In genomic region chr5:92205184-92205583, GRCm38 (mm10) we compare ENCODE assay signal across 15 mouse cellular contexts. TPM values are rescaled to one million over a fixed set of nuclear protein-coding genes. Genes with fewer than 3 reads are reported as not detected.
DNase-seq lines count a peak whose midpoint lies in the region; ATAC-seq and TF ChIP-seq lines count a peak whose summit lies in the region.
"Had no signal": no experiment of that assay in that cellular context is flagged by ENCODE, and none has a peak within 500 bp of the region (broad histone marks: within the 10 kb centered on the region; RNA-seq: fewer than 3 reads in every experiment).

No protein-coding gene starts in this region.

- no peak for TF ChIP-seq CTCF in MEL (IDR thresholded peaks at IDR 0.05 in 2 of 3, conservative IDR thresholded peaks at IDR 0.05 in 1 of 3; ENCODE audit: control insufficient read depth in 1 of 3, insufficient read depth in 1 of 3, low read depth in 2 of 3, low read length in 3 of 3, poor library complexity in 1 of 3, severe bottlenecking in 1 of 3)

- no peak for TF ChIP-seq RAD21 in MEL (IDR thresholded peaks at IDR 0.05; ENCODE audit: low read depth, low read length)

- peak; percentile 77 to 84 for TF ChIP-seq EP300 in MEL (IDR thresholded peaks at IDR 0.05; ENCODE audit: low read depth in 1 of 2, low read length in 2 of 2)

- peak overlapping the region; percentile 36; the same call in 1 of the 2 replicates for H3K9ac ChIP-seq in MEL (ENCODE audit: control insufficient read depth, low read depth, low read length, poor library complexity, severe bottlenecking)
- H3K9ac ChIP-seq: embryonic facial prominence, embryonic 15.5 days; forebrain, embryonic 15.5 days had no signal

- H3K27ac ChIP-seq in MEL (ENCODE audit: control insufficient read depth, low read depth, low read length): peak overlapping the region; percentile 73
- H3K27ac ChIP-seq: embryonic facial prominence, embryonic 15.5 days; forebrain, embryonic 15.5 days had no signal

- no peak for TF ChIP-seq POLR2A in MEL (IDR thresholded peaks at IDR 0.05; ENCODE audit: control insufficient read depth in 1 of 2, insufficient read depth in 1 of 2, low read depth in 1 of 2, low read length in 2 of 2, poor library complexity in 1 of 2)

- H3K4me1 ChIP-seq in MEL (ENCODE audit: control insufficient read depth in 1 of 2, insufficient read depth in 2 of 2, low read length in 2 of 2): peaks cover 22 to 24% of the 10 kb centered on the region in 2 experiments
- H3K4me1 ChIP-seq: embryonic facial prominence, embryonic 15.5 days; forebrain, embryonic 15.5 days had no signal

- peak; percentile 51 for ATAC-seq in megakaryocyte, adult 5-6 weeks (ENCODE audit: poor library complexity, severe bottlenecking)
- ATAC-seq: forebrain, embryonic 15.5 days had no signal

- peak overlapping the region; percentile 9 to 15; a peak in 3 of 4 replicates for H3K4me3 ChIP-seq in MEL (ENCODE audit: control insufficient read depth in 1 of 2, insufficient read depth in 1 of 2, low read depth in 2 of 2, low read length in 2 of 2)
- H3K4me3 ChIP-seq: embryonic facial prominence, embryonic 15.5 days; forebrain, embryonic 15.5 days had no signal

- H3K27me3 ChIP-seq in MEL (ENCODE audit: control insufficient read depth in 1 of 2, insufficient read depth in 2 of 2, low read length in 2 of 2): no peaks in the 10 kb centered on the region
- H3K27me3 ChIP-seq: embryonic facial prominence, embryonic 15.5 days; forebrain, embryonic 15.5 days had no signal

- H3K36me3 ChIP-seq in MEL (ENCODE audit: control insufficient read depth in 1 of 2, insufficient read depth in 2 of 2, low read length in 2 of 2): peaks cover 5 to 25% of the 10 kb centered on the region in 2 experiments

- DNase-seq in 416B (ENCODE audit: low read depth): peak; percentile 33
- DNase-seq in MEL (ENCODE audit: low read depth, low spot score): peak; percentile 88
- DNase-seq in kidney, adult 18-20 months: peak; percentile 46
- no peak for DNase-seq in adrenal gland, postnatal 10 days
- DNase-seq in right cerebral cortex, postnatal 25 days: no peak
- DNase-seq in spleen, adult 12 weeks (ENCODE audit: low spot score): no peak
- DNase-seq: cerebellum, postnatal 14 days; heart, postnatal 14 days; thymus, postnatal 4 days had no signal

- H3K79me2 ChIP-seq in MEL (ENCODE audit: control insufficient read depth, insufficient read depth, low read length, poor library complexity): no peaks in the 10 kb centered on the region

- H3K9me3 ChIP-seq in MEL (replicated peaks; ENCODE audit: insufficient read depth, low read length): no peaks in the 10 kb centered on the region
- H3K9me3 ChIP-seq: embryonic facial prominence, embryonic 15.5 days; forebrain, embryonic 15.5 days had no signal

TF ChIP-seq in MEL, 35 proteins besides CTCF, POLR2A, EP300 and RAD21:
- TF ChIP-seq USF1 (IDR thresholded peaks at IDR 0.05; ENCODE audit: low read depth, low read length) (no peak), SIN3A (IDR thresholded peaks at IDR 0.05; ENCODE audit: low read length) (no peak), ZMIZ1 (IDR thresholded peaks at IDR 0.05; ENCODE audit: low read depth, low read length) (no peak), UBTF (IDR thresholded peaks at IDR 0.05; ENCODE audit: borderline replicate concordance, insufficient read depth, low read depth, low read length) (no peak), GATA1 (IDR thresholded peaks at IDR 0.05; ENCODE audit: low read depth, low read length) (peak; percentile 17; the same call in 1 of the 2 replicates), MXI1 (IDR thresholded peaks at IDR 0.05; ENCODE audit: low read depth, low read length) (no peak), MYC (IDR thresholded peaks at IDR 0.05; ENCODE audit: low read depth, low read length) (peak; percentile 74), JUND (IDR thresholded peaks at IDR 0.05; ENCODE audit: low read depth, low read length) (no peak), POLR2AphosphoS2 (IDR thresholded peaks at IDR 0.05; ENCODE audit: low read length) (no peak), TAL1 (IDR thresholded peaks at IDR 0.05; ENCODE audit: low read length) (peak; percentile 47), ETS1 (IDR thresholded peaks at IDR 0.05; ENCODE audit: low read depth, low read length) (peak; percentile 58), CHD1 (IDR thresholded peaks at IDR 0.05; ENCODE audit: low read depth, low read length) (no peak), TBP (IDR thresholded peaks at IDR 0.05; ENCODE audit: low read depth, low read length) (no peak), MAFK (IDR thresholded peaks at IDR 0.05; ENCODE audit: borderline replicate concordance, low read depth, low read length) (no peak), MYB (IDR thresholded peaks at IDR 0.05; ENCODE audit: low read depth, low read length) (peak; percentile 73), MEF2A (IDR thresholded peaks at IDR 0.05; ENCODE audit: extremely low read depth, insufficient replicate concordance, low read depth, low read length, poor library complexity, severe bottlenecking) (no peak)

RNA-seq across cellular contexts. Expression of gene U90926, which starts 10.0 kb away (rescaled TPM):
- not detected in 2 replicates for total RNA-seq in MEL (2012; rRNA removed)
- polyA plus RNA-seq in MEL (2012; ENCODE audit: insufficient read depth in 1 of 2, insufficient read length in 2 of 2, low read depth in 1 of 2, low replicate concordance in 2 of 2, missing spikeins in 1 of 2): not detected
- not detected in 2 replicates for total RNA-seq in megakaryocyte, adult 5-6 weeks (2015)
- total RNA-seq in megakaryocyte, adult 5-6 weeks (2017): not detected in 2 replicates
- under 1 TPM in 1 of 2 experiments, not detected in 1; 0.96 TPM for total RNA-seq in adrenal gland, postnatal 10 days (2021)
- total RNA-seq: gastrocnemius, postnatal 4 days; heart, postnatal 14 days; left cerebral cortex, postnatal 14 days had no signal
- polyA plus RNA-seq: embryonic facial prominence, embryonic 15.5 days; forebrain, embryonic 15.5 days; stomach, embryonic 14.5 days had no signal

RNA-seq across cellular contexts. Expression of gene Ppef2, which starts 50.9 kb away (rescaled TPM):
- total RNA-seq in MEL (2012; rRNA removed): 0.04 TPM in 1 of 2 replicates, not detected in the other
- under 1 TPM in 1 of 2 experiments, not detected in 1; 0.08 TPM for polyA plus RNA-seq in MEL (2012; ENCODE audit: insufficient read depth in 1 of 2, insufficient read length in 2 of 2, low read depth in 1 of 2, low replicate concordance in 2 of 2, missing spikeins in 1 of 2)
- total RNA-seq in megakaryocyte, adult 5-6 weeks (2015): 4.7 and 5.5 TPM in 2 replicates
- 2.7 TPM in 2 replicates for total RNA-seq in megakaryocyte, adult 5-6 weeks (2017)
- total RNA-seq in adrenal gland, postnatal 10 days (2021): under 1 TPM; 0.12 to 0.21 TPM
- total RNA-seq: heart, postnatal 14 days had no signal

Comparison
In these comparisons a context has a peak if more than half of its experiments do, and no peak if none do; other contexts are left out.
1. DNase-seq: peak in 416B (single experiment), MEL (single experiment) and kidney, adult 18-20 months (single experiment); none in adrenal gland, postnatal 10 days (single experiment), right cerebral cortex, postnatal 25 days (single experiment) and spleen, adult 12 weeks (single experiment).